Mouse (Mus musculus) adipose tissue, adult 10 weeks (tissue): ENCODE data around the gene Chmp5. TPM values are rescaled to one million over a fixed set of nuclear protein-coding genes. Genes with fewer than 3 reads are reported as not detected.

Source experiments
- polyA plus RNA-seq: library from polyadenylated mRNA; stranded (reverse); fragments of 350-450 nt; fragmentation: Illumina TruSeq; extraction: RNeasy Lipid Tissue Mini Kit (QIAGEN cat#74804); gene quantifications from one replicate; pipeline ENCODE4 v1.2.3, GENCODE M21; 2014; ENCODE audit warnings: low read depth, low replicate concordance

The Chmp5 gene
- 107 TPM for polyA plus RNA-seq

DNA sequence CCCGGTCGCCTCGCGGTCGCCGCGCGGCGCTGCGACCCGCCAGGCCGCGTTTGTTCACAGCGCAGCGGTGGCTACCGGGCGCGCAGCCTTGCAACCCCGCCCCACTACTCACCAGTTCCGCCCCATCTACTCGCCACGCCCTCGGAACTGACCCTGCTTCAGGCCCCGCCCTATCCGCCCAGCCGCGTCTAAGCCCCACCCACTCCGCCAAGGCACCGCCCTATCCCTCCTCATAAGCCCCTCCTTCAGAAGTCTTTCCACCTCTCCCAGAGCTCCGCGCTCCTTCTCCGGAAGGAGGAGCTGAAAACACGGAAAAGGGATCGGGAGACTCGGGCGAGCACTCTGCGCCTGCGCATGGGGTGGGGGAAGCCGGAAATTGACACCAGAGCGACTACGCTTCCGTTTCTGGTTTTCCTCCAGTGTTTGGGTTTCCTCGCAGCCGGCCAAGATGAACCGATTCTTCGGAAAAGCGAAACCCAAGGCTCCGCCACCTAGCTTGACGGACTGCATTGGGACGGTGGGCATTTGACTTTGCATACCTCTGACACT, at the start of gene Chmp5, which contains the start of gene Bag1:
TSS of gene Chmp5 (plus strand) at position 248 of the 549 bp plus-strand sequence.
TSS of gene Bag1 (minus strand) at position 135 of the 549 bp plus-strand sequence.

GRCm38 (mm10) chr4:40919785-40920184, 28.4 kb upstream of the Chmp5 start, which contains the start of gene Spink4:
Spink4 (plus strand) TSS chr4:40920052.

DNA sequence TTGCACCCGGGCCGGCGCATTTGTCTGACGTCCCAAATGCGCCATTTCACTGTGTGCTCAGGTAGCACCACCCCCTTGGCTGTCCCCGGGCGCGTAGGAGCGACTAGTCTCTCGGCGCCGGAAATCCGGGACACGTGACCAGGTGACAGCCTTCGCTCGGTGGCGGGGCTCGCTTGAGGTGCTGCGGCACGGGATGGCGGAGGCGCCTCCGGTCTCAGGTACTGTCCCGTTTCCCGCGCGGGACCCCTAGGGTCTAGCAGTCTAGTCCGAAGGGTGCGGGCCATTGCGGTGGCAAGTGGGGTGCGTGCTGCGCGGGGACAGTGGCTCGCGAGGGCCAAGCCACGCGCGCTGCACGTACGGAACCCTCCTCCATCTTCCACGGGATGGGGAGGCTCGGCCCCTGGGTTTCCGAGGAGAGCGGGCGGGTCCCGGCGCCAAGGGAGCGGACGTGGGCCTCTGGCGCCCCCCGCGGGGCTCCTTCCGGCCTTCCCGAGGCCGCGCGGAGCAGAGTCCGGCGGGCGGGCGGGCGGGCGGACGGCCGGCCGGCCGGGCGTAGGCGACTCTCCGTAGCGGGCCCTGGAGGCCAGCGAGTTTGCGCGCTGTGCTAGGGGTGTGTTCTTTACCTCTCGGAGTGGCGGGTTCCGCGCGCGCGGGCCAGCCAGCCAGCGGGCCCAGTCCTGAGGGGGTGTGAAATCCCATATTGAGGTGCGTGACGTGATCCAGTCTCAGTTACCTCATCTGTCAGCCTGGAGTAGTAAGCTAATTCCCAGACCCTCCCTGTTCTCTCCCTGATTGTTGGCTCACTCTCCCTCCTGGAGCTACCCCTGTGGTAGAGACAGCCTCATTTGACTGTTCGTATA, 22.9 kb downstream of the Chmp5 start, which contains the start of gene Nfx1:
TSS of gene Nfx1 (plus strand) at position 65 of the 860 bp plus-strand sequence.

Other genes with a start within 250 kb of the Chmp5 start
- 21.0 TPM for gene Aptx, start 245.2 kb upstream of the Chmp5 start, polyA plus RNA-seq
- 198 TPM for gene Dnaja1, start 226.3 kb upstream of the Chmp5 start, polyA plus RNA-seq
- 46.3 TPM for gene Smu1, start 190.5 kb upstream of the Chmp5 start, polyA plus RNA-seq
- 67.6 TPM for gene B4galt1, start 94.4 kb upstream of the Chmp5 start, polyA plus RNA-seq
- gene Spink4, start 28.4 kb upstream of the Chmp5 start, polyA plus RNA-seq: 2.1 TPM
- 248 TPM for gene Bag1, start 113 bp upstream of the Chmp5 start, polyA plus RNA-seq
- gene Nfx1, start 22.5 kb downstream of the Chmp5 start, polyA plus RNA-seq: 47.8 TPM
- 41.4 TPM for gene Aqp7, start 99.7 kb downstream of the Chmp5 start, polyA plus RNA-seq
- not detected for gene Aqp3, start 149.8 kb downstream of the Chmp5 start, polyA plus RNA-seq
- 29.2 TPM for gene Nol6, start 176.0 kb downstream of the Chmp5 start, polyA plus RNA-seq
- 105 TPM for gene Ube2r2, start 187.3 kb downstream of the Chmp5 start, polyA plus RNA-seq